Mouse (Mus musculus) midbrain, postnatal 0 days (tissue): ENCODE measurements around the gene Sema4c. TPM values are rescaled to one million over a fixed set of nuclear protein-coding genes. Genes with fewer than 3 reads are reported as not detected.

Source experiments
- ATAC-seq: fragments of 200-750 bp; cut with Nextera tagmentation; 2 replicates; pipeline ENCODE4 v1.8.0; 2017; ENCODE audit warnings: moderate number of reproducible peaks, mild to moderate bottlenecking, moderate TSS enrichment, moderate library complexity; ENCODE audit not compliant: low FRiP score
- DNase-seq: peaks from one replicate; pipeline ENCODE4 v3.0.0-alpha.2; 2015; ENCODE audit warnings: low spot score
- H3K27ac ChIP-seq: fragments of 300-500 bp; sonication (generic); 2 replicates; pipeline ENCODE4 v1.5.1; 2014; ENCODE audit warnings: low read depth, mild to moderate bottlenecking, low read length, mixed read lengths
- H3K27me3 ChIP-seq: fragments of 300-500 bp; sonication (generic); 2 replicates; pipeline ENCODE4 v1.6.1; 2014; ENCODE audit warnings: low read length, control low read depth, mixed read lengths; ENCODE audit not compliant: insufficient read depth
- H3K36me3 ChIP-seq: fragments of 300-500 bp; sonication (generic); 2 replicates; pipeline ENCODE4 v1.6.1; 2014; ENCODE audit warnings: low read length, control low read depth, mixed read lengths; ENCODE audit not compliant: insufficient read depth
- H3K4me1 ChIP-seq: fragments of 300-500 bp; sonication (generic); 2 replicates; pipeline ENCODE4 v1.6.1; 2014; ENCODE audit warnings: mild to moderate bottlenecking, control low read depth, antibody characterized with exemption, low read length, mixed read lengths; ENCODE audit not compliant: insufficient read depth
- H3K4me2 ChIP-seq: fragments of 300-500 bp; sonication (generic); 2 replicates; pipeline ENCODE4 v1.6.1; 2014; ENCODE audit warnings: low read depth, mild to moderate bottlenecking, low read length, mixed read lengths; ENCODE audit not compliant: poor library complexity, severe bottlenecking
- H3K4me3 ChIP-seq: fragments of 300-500 bp; sonication (generic); 2 replicates; pipeline ENCODE4 v1.5.1; 2014; ENCODE audit warnings: low read depth, mild to moderate bottlenecking, low read length, moderate library complexity
- H3K9ac ChIP-seq: fragments of 300-500 bp; sonication (generic); replicated peaks from 2 replicates; pipeline ENCODE4 v1.6.1; 2014; ENCODE audit warnings: mild to moderate bottlenecking, low read length, moderate library complexity, mixed read lengths; ENCODE audit not compliant: poor library complexity, severe bottlenecking
- H3K9me3 ChIP-seq: fragments of 300-500 bp; sonication (generic); 2 replicates; pipeline ENCODE4 v1.6.1; 2016; ENCODE audit warnings: low read length, control low read depth
- CTCF ChIP-seq: IDR thresholded peaks from 2 replicates; pipeline ENCODE4 v1.5.1; 2016; ENCODE audit warnings: antibody characterized with exemption, mild to moderate bottlenecking
- WGBS: fragments of 180-500 bp; shearing (Covaris S2); extraction: QIAGEN DNeasy Blood & Tissue Kit; methylation state at CpG from one replicate; pipeline ENCODE4 v1.1.7; 2014; 5-methylcytosine and 5-hydroxymethylcytosine counted together
- polyA plus RNA-seq: library from polyadenylated mRNA; unstranded; fragments of >200 nt; fragmentation: Nextera tagmentation; extraction: Ambion mirVana; gene quantifications from 2 replicates; pipeline ENCODE4 v1.2.1, GENCODE M21; 2015
- total RNA-seq: library from RNA; depleted of rRNA; stranded (reverse); fragments of >200 nt; gene quantifications from 2 replicates; pipeline ENCODE4 v1.2.3, GENCODE M21; 2014

Gene Sema4c
- total and polyA plus RNA-seq, 2 experiments from 2014 or later = 18.0 to 30.0 TPM

DNA sequence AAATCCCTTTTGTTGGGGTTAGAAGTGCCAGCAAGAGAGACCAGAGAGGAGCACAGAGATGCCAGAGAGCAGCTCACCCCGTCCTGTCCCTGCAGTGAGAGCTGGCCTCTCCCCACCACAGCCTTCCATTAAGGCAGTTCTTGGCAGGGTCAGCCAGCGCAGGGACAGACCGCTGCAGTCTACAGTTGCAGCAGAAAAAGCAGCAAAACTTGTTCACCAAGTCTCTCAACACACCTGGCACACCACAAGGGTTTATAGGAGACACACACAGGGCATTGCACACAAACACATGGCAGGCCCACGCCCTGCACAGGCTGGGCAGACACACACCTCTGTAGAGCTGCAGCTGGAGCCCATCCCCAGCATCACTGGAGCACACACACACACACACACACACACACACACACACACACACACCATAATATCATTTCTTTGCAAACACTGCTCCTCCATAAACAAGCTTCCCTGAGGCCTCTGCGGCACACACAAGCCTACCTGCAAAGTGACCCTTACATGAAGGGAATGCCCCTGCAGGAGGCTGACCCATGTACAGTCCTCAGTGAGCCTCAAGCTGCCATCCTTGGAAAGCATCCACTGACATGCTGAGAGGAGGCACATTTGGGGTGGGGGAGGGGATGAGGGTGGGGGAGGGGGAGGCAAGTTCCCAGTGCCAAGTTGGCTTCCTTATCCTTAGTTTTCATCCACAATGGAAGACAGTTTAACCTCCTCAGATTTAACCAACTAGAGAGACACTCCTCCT is 16.2 kb upstream of the Sema4c start:
- no peak for ATAC-seq
- no peaks in the 10 kb centered on the region for H3K27me3 ChIP-seq
- no peak overlapping the region for H3K4me2 ChIP-seq
- no peak for DNase-seq
- H3K4me3 ChIP-seq = no peak overlapping the region
- H3K4me1 ChIP-seq = no peaks in the 10 kb centered on the region
- no peaks in the 10 kb centered on the region for H3K9me3 ChIP-seq
- TF ChIP-seq CTCF = no peak
- no peak overlapping the region for H3K27ac ChIP-seq
- H3K9ac ChIP-seq = no peak overlapping the region
- H3K36me3 ChIP-seq = no peaks in the 10 kb centered on the region
- WGBS = 81% methylated on average over 5 of the region's 5 CpGs

DNA sequence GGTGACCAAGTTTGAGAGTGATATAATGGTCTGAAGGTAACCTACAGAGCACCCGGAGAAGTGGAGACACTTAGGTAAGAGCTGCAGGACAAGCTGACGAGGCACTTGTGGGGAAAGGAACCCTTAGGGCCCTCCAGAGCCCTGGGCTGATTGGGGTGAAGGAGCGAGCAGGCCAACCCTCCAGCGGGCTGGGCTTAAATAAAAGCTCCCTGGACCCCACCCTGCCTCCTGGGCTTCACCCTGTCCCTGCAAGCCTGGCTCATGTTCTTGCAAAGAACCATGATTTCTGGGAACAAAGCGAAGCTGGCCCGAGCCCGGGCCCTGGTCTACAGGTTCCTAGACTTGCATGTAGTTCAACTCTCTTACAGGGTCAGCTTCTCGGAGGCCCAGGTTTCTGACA is 15.4 kb upstream of the Sema4c start:
- H3K27ac ChIP-seq = no peak overlapping the region
- H3K9ac ChIP-seq = no peak overlapping the region
- DNase-seq (no peak), ATAC-seq (no peak)
- 86% methylated on average over 8 of the region's 8 CpGs for WGBS
- TF ChIP-seq CTCF = no peak
- no peak overlapping the region for H3K4me2 ChIP-seq
- H3K4me3 ChIP-seq = no peak overlapping the region
- H3K27me3 ChIP-seq = no peaks in the 10 kb centered on the region
- no peaks in the 10 kb centered on the region for H3K4me1 ChIP-seq
- H3K9me3 ChIP-seq = no peaks in the 10 kb centered on the region
- H3K36me3 ChIP-seq = no peaks in the 10 kb centered on the region

- no peak for ATAC-seq
- 70% methylated on average over 1 of the region's 1 CpGs for WGBS
- no peak for TF ChIP-seq CTCF
- H3K4me2 ChIP-seq = no peak overlapping the region
- no peaks in the 10 kb centered on the region for H3K9me3 ChIP-seq
- no peaks in the 10 kb centered on the region for H3K27me3 ChIP-seq
- H3K9ac ChIP-seq = no peak overlapping the region
- no peaks in the 10 kb centered on the region for H3K36me3 ChIP-seq
- no peak overlapping the region for H3K27ac ChIP-seq
- H3K4me1 ChIP-seq = no peaks in the 10 kb centered on the region
- no peak overlapping the region for H3K4me3 ChIP-seq
- no peak for DNase-seq
These were observed 14.6 kb upstream of the Sema4c start for GRCm38 (mm10) chr1:36572709-36573108.

- WGBS = 71% methylated on average over 2 of the region's 2 CpGs
- Histone ChIP-seq H3K4me1 (no peaks in the 10 kb centered on the region), H3K4me2 (no peak overlapping the region), H3K9ac (no peak overlapping the region), H3K4me3 (no peak overlapping the region), H3K27ac (no peak overlapping the region), H3K36me3 (no peaks in the 10 kb centered on the region), H3K9me3 (no peaks in the 10 kb centered on the region), H3K27me3 (no peaks in the 10 kb centered on the region)
- DNase-seq (no peak), ATAC-seq (no peak)
- no peak for TF ChIP-seq CTCF
These were observed 14.1 kb upstream of the Sema4c start for GRCm38 (mm10) chr1:36572140-36572700.

DNA sequence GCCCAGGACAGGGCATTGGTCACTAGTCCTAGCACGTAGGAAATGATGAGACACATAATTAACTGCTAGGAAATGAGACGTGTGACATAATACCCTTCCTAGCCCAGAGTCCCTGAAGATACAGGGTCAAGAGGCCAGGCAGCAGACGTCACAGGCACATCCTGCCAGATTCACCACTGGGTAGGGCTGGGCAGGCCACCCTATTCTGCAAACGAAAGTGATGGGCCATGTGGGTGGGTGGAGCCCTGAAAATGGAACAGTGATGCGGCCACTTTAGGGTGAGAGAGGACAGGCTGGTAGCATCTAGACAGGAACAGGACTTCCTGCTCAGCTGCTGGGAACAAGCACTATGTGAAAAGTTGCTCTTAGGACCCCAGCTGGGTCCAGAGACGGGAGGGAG is 13.5 kb upstream of the Sema4c start:
- no peak for TF ChIP-seq CTCF
- Histone ChIP-seq H3K4me1 (no peaks in the 10 kb centered on the region), H3K36me3 (no peaks in the 10 kb centered on the region), H3K9ac (no peak overlapping the region), H3K4me2 (no peak overlapping the region), H3K4me3 (no peak overlapping the region), H3K27ac (no peak overlapping the region), H3K27me3 (no peaks in the 10 kb centered on the region), H3K9me3 (no peaks in the 10 kb centered on the region)
- ATAC-seq (no peak), DNase-seq (no peak)
- 61% methylated on average over 6 of the region's 6 CpGs for WGBS

DNA sequence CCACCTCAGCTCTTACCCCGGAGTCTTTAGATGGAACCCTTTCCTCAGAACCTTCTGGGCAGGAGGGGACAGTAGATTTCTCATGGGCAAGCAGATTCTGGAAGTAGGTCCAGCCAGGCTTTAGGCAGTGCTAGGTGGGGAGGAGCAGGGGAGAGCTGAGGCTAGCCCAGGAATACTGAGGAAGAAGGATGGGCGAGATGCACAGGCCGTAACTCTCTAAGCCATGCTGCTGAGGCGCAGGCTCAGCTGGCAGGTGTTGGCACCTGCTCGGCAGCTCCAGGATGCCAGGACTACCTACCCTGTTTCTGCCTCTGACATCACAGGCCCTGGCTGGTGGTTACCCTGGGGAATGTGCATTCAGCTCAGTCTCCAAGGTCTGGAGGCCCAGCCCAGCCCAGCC is 12.2 kb upstream of the Sema4c start:
- no peaks in the 10 kb centered on the region for H3K27me3 ChIP-seq
- no peak overlapping the region for H3K9ac ChIP-seq
- TF ChIP-seq CTCF = no peak
- no peak for DNase-seq
- H3K4me3 ChIP-seq = no peak overlapping the region
- no peak for ATAC-seq
- no peaks in the 10 kb centered on the region for H3K9me3 ChIP-seq
- H3K27ac ChIP-seq = no peak overlapping the region
- WGBS = 95% methylated on average over 5 of the region's 5 CpGs
- no peaks in the 10 kb centered on the region for H3K36me3 ChIP-seq
- H3K4me2 ChIP-seq = no peak overlapping the region
- H3K4me1 ChIP-seq = no peaks in the 10 kb centered on the region
